Mouse (Mus musculus): ENCODE measurements around the gene Atg9b.

GRCm38 (mm10) chr5:24369767-24370166, 22.2 kb downstream of the Atg9b start:
- TF ChIP-seq CTCF (IDR thresholded peaks at IDR 0.05; ENCODE audit: low read depth, low read length) (no peak), POLR2A (IDR thresholded peaks at IDR 0.05; ENCODE audit: insufficient read depth, low read length) (no peak), EP300 (IDR thresholded peaks at IDR 0.05; ENCODE audit: insufficient read depth, low read depth, low read length) (no peak)
